Comparison of ENCODE assay signal across 10 mouse cellular contexts in genomic region chr17:84422001-84422785, GRCm38 (mm10). TPM values are rescaled to one million over a fixed set of nuclear protein-coding genes. Genes with fewer than 3 reads are reported as not detected.
A peak's percentile ranks its signal among the peaks of the same experiment; 100 is the strongest.
DNase-seq lines count a peak whose midpoint lies in the region; ATAC-seq lines count a peak whose summit lies in the region.
"Had no signal": no experiment of that assay in that cellular context is flagged by ENCODE, and none has a peak within 500 bp of the region (broad histone marks: within the 10 kb centered on the region; RNA-seq: fewer than 3 reads in every experiment).

No protein-coding gene starts in this region.

- no peak overlapping the region for H3K27ac ChIP-seq in lung, embryonic 16.5 days (ENCODE audit: low read length)
- H3K27ac ChIP-seq in liver, embryonic 12.5 days: no peak overlapping the region
- no peak overlapping the region for H3K27ac ChIP-seq in hindbrain, embryonic 13.5 days
- H3K27ac ChIP-seq: midbrain, embryonic 13.5 days had no signal

- H3K27me3 ChIP-seq in lung, embryonic 16.5 days (ENCODE audit: control insufficient read depth, insufficient read depth, low read depth, low read length): no peaks in the 10 kb centered on the region
- H3K27me3 ChIP-seq in liver, embryonic 12.5 days (replicated peaks): no peaks in the 10 kb centered on the region
- H3K27me3 ChIP-seq in hindbrain, embryonic 13.5 days: no peaks in the 10 kb centered on the region
- H3K27me3 ChIP-seq: midbrain, embryonic 13.5 days had no signal

- H3K36me3 ChIP-seq in lung, embryonic 16.5 days (ENCODE audit: control insufficient read depth, insufficient read depth, low read length): peaks cover 15% of the 10 kb centered on the region
- H3K36me3 ChIP-seq in liver, embryonic 12.5 days: peaks cover 74% of the 10 kb centered on the region
- peaks cover 49% of the 10 kb centered on the region for H3K36me3 ChIP-seq in hindbrain, embryonic 13.5 days

- H3K9me3 ChIP-seq in lung, embryonic 16.5 days (ENCODE audit: control insufficient read depth, low read length): no peaks in the 10 kb centered on the region
- H3K9me3 ChIP-seq in liver, embryonic 12.5 days (replicated peaks): no peaks in the 10 kb centered on the region
- no peaks in the 10 kb centered on the region for H3K9me3 ChIP-seq in hindbrain, embryonic 13.5 days
- H3K9me3 ChIP-seq: midbrain, embryonic 13.5 days had no signal

- intact Hi-C loops in heart, postnatal 36 days (cut with DNase I): no loop called here

- 0 out of 2 replicates have a peak, but pooled peaks have one; percentile 37 for ATAC-seq in lung, embryonic 16.5 days (ENCODE audit: low read depth)
- no peak for ATAC-seq in liver, embryonic 12.5 days
- no peak for ATAC-seq in hindbrain, embryonic 13.5 days (ENCODE audit: low FRiP score)
- ATAC-seq: midbrain, embryonic 13.5 days had no signal

- no peak overlapping the region for H3K4me3 ChIP-seq in lung, embryonic 16.5 days (ENCODE audit: low read length)
- H3K4me3 ChIP-seq in liver, embryonic 12.5 days: no peak overlapping the region
- H3K4me3 ChIP-seq in hindbrain, embryonic 13.5 days: no peak overlapping the region
- H3K4me3 ChIP-seq: erythroblast, embryonic 14.5 days; midbrain, embryonic 13.5 days had no signal

- no peak overlapping the region for H3K4me2 ChIP-seq in lung, embryonic 16.5 days (ENCODE audit: low read depth, low read length)
- no peak overlapping the region for H3K4me2 ChIP-seq in liver, embryonic 12.5 days
- H3K4me2 ChIP-seq in hindbrain, embryonic 13.5 days: no peak overlapping the region
- H3K4me2 ChIP-seq: midbrain, embryonic 13.5 days had no signal

- peak; percentile 14 for DNase-seq in adrenal gland, postnatal 10 days
- DNase-seq in adrenal gland, postnatal 25 days: no peak
- DNase-seq in NIH3T3 (ENCODE audit: low read depth): peak; percentile 84
- peak; percentile 52 to 55 for DNase-seq in heart, postnatal 36 days
- DNase-seq in right cerebral cortex, adult 2 months (ENCODE audit: low spot score in 2 of 2): no peak

- no peak overlapping the region for H3K9ac ChIP-seq in lung, embryonic 16.5 days (ENCODE audit: low read length)
- H3K9ac ChIP-seq in liver, embryonic 12.5 days: no peak overlapping the region
- no peak overlapping the region for H3K9ac ChIP-seq in hindbrain, embryonic 13.5 days
- H3K9ac ChIP-seq: midbrain, embryonic 13.5 days had no signal

- H3K4me1 ChIP-seq in lung, embryonic 16.5 days (replicated peaks; ENCODE audit: control insufficient read depth, insufficient read depth, low read length): peaks cover 9% of the 10 kb centered on the region
- H3K4me1 ChIP-seq in liver, embryonic 12.5 days: peaks cover 11% of the 10 kb centered on the region
- H3K4me1 ChIP-seq in hindbrain, embryonic 13.5 days (replicated peaks): no peaks in the 10 kb centered on the region

- WGBS in lung, embryonic 16.5 days: 49% methylated on average over 4 of the region's 4 CpGs
- WGBS in liver, embryonic 12.5 days (ENCODE audit: insufficient replicate concordance): 89% methylated on average over 4 of the region's 4 CpGs
- WGBS in hindbrain, embryonic 13.5 days: 81% methylated on average over 4 of the region's 4 CpGs

RNA-seq across cellular contexts. Expression of gene Thada, which starts 43.8 kb away (rescaled TPM):
- total RNA-seq in adrenal gland, postnatal 10 days (2021): 10 to 100 TPM; 13.0 to 18.4 TPM
- 22.1 and 24.1 TPM in 2 replicates for total RNA-seq in adrenal gland, postnatal 25 days (2021)
- 1 to 10 TPM; 7.3 to 9.1 TPM for total RNA-seq in heart, postnatal 36 days (2021)
- 7.8 and 8.6 TPM in 2 replicates for polyA plus RNA-seq in lung, embryonic 16.5 days (2015; fragmentation: Nextera tagmentation; extraction: Ambion mirVana)
- 6.1 and 7.8 TPM in 2 replicates for polyA plus RNA-seq in liver, embryonic 12.5 days (2016; fragmentation: Nextera tagmentation; extraction: Ambion mirVana)
- polyA plus RNA-seq in hindbrain, embryonic 13.5 days (2015; fragmentation: Nextera tagmentation; extraction: Ambion mirVana): 6.1 and 8.5 TPM in 2 replicates

Comparison
In these comparisons a context has a peak if more than half of its experiments do, and no peak if none do; other contexts are left out.
1. DNase-seq: peak in adrenal gland, postnatal 10 days (single experiment), NIH3T3 (single experiment) and heart, postnatal 36 days (2 of 2); none in adrenal gland, postnatal 25 days (single experiment) and right cerebral cortex, adult 2 months (0 of 2).